Comparison of ENCODE assay signal across 9 mouse cellular contexts in the genomic region with DNA sequence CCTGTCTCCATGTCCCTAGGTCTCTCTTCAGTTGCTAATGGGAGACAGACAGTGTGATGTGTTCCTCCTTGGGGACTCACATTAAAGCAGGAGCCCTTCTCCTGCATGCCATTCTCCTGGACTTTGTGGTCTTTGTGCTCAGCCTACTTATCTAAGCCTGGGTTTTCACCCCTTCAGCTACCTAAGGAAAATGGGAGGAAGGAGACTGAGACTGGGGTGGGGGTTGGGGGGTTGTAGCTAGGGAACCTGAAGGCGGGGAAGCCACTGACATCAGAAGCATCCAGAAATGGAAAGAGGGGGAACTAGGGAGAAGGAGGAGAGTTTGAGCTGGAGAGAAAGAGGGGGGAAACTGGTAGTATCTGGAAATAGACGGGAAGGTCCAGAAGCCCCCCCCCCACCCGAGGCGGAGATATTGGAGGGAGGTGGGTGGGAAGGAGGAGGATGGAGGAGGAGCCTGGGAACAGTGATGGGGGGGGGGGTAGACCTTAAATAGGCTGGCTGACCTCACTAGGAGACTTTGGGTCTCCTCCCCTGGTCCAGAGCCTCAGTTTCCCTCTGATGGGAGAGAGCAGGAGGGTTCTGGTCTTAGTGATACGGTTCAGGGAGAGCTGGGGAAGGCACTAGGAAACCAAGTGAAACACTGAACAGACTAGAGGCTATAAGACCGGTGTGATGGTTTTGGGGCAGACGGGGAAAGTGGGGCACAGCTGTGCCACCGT. TPM values are rescaled to one million over a fixed set of nuclear protein-coding genes. Genes with fewer than 3 reads are reported as not detected.
DNase-seq lines count a peak whose midpoint lies in the region; ATAC-seq and TF ChIP-seq lines count a peak whose summit lies in the region.
"Had no signal": no experiment of that assay in that cellular context is flagged by ENCODE, and none has a peak within 500 bp of the region (broad histone marks: within the 10 kb centered on the region; RNA-seq: fewer than 3 reads in every experiment).

No protein-coding gene starts in this region.

- H3K4me3 ChIP-seq in lung, embryonic 14.5 days (ENCODE audit: low read depth, low read length) = no peak overlapping the region
- H3K4me3 ChIP-seq in intestine, postnatal 0 days (ENCODE audit: low read depth, low read length) = no peak overlapping the region

- H3K27me3 ChIP-seq in lung, embryonic 14.5 days (ENCODE audit: insufficient read depth, low read length) = peaks cover 39% of the 10 kb centered on the region; the same call in 1 of the 2 replicates
- H3K27me3 ChIP-seq in intestine, postnatal 0 days (replicated peaks; ENCODE audit: control insufficient read depth, insufficient read depth, low read length) = peaks cover 37% of the 10 kb centered on the region

- WGBS in lung, embryonic 14.5 days = 11% methylated on average over 8 of the region's 8 CpGs
- 19% methylated on average over 8 of the region's 8 CpGs for WGBS in intestine, postnatal 0 days

- no peak overlapping the region for H3K27ac ChIP-seq in lung, embryonic 14.5 days (ENCODE audit: low read depth)
- H3K27ac ChIP-seq in intestine, postnatal 0 days (ENCODE audit: low read depth, low read length) = no peak overlapping the region
- H3K27ac ChIP-seq: liver, embryonic 14.5 days had no signal

- no peak for ATAC-seq in lung, embryonic 14.5 days (ENCODE audit: insufficient read depth)
- ATAC-seq in intestine, postnatal 0 days = no peak

- H3K4me2 ChIP-seq in lung, embryonic 14.5 days = peak overlapping the region; percentile 93
- H3K4me2 ChIP-seq in intestine, postnatal 0 days (replicated peaks; ENCODE audit: low read depth) = peak overlapping the region; percentile 87

- H3K9ac ChIP-seq in lung, embryonic 14.5 days = no peak overlapping the region
- H3K9ac ChIP-seq in intestine, postnatal 0 days (ENCODE audit: low read depth, low read length) = no peak overlapping the region
- H3K9ac ChIP-seq: liver, embryonic 14.5 days had no signal

- peak; percentile 32 for DNase-seq in cerebellum, adult 11 months
- DNase-seq in cerebellum, adult 11-12 months = no peak
- DNase-seq in lung, embryonic 14.5 days = no peak
- no peak for DNase-seq in lung, postnatal 10 days
- peak; percentile 33 for DNase-seq in right cerebral cortex, postnatal 4 days
- DNase-seq in embryo, embryonic 10 days (ENCODE audit: low spot score) = no peak
- no peak for DNase-seq in lung, postnatal 4 days

- no peaks in the 10 kb centered on the region for H3K9me3 ChIP-seq in lung, embryonic 14.5 days (ENCODE audit: low read depth, low read length)
- no peaks in the 10 kb centered on the region for H3K9me3 ChIP-seq in intestine, postnatal 0 days (ENCODE audit: control insufficient read depth)

- TF ChIP-seq CTCF in lung, embryonic 14.5 days (IDR thresholded peaks at IDR 0.05; ENCODE audit: low read depth) = no peak
- TF ChIP-seq CTCF in intestine, postnatal 0 days (IDR thresholded peaks at IDR 0.05; ENCODE audit: low read depth) = no peak

- H3K36me3 ChIP-seq in lung, embryonic 14.5 days (ENCODE audit: insufficient read depth) = no peaks in the 10 kb centered on the region
- H3K36me3 ChIP-seq in intestine, postnatal 0 days (ENCODE audit: control insufficient read depth, insufficient read depth) = no peaks in the 10 kb centered on the region

- H3K4me1 ChIP-seq in lung, embryonic 14.5 days (ENCODE audit: insufficient read depth) = 0 out of 2 replicates have a peak, but pooled peaks cover 6% of the 10 kb centered on the region
- H3K4me1 ChIP-seq in intestine, postnatal 0 days (replicated peaks; ENCODE audit: control insufficient read depth, insufficient read depth, low read length) = peaks cover 4% of the 10 kb centered on the region; the same call in 1 of the 2 replicates

RNA-seq across cellular contexts. Expression of gene Gpr162, which starts 1.2 kb away (rescaled TPM):
- 0.08 and 0.30 TPM in 2 replicates for polyA plus RNA-seq in lung, embryonic 14.5 days (2014; fragmentation: Nextera tagmentation; extraction: Ambion mirVana)
- polyA plus RNA-seq in intestine, postnatal 0 days (2015; fragmentation: Nextera tagmentation; extraction: Ambion mirVana) = 0.46 and 0.64 TPM in 2 replicates

RNA-seq across cellular contexts. Expression of gene P3h3, which starts 5.0 kb away (rescaled TPM):
- polyA plus RNA-seq in lung, embryonic 14.5 days (2014; fragmentation: Nextera tagmentation; extraction: Ambion mirVana) = 29.5 and 34.3 TPM in 2 replicates
- polyA plus RNA-seq in intestine, postnatal 0 days (2015; fragmentation: Nextera tagmentation; extraction: Ambion mirVana) = 4.5 and 4.6 TPM in 2 replicates

RNA-seq across cellular contexts. Expression of gene Gnb3, which starts 22.5 kb away (rescaled TPM):
- polyA plus RNA-seq in lung, embryonic 14.5 days (2014; fragmentation: Nextera tagmentation; extraction: Ambion mirVana) = 0.24 and 0.68 TPM in 2 replicates
- 0.42 and 0.47 TPM in 2 replicates for polyA plus RNA-seq in intestine, postnatal 0 days (2015; fragmentation: Nextera tagmentation; extraction: Ambion mirVana)

RNA-seq across cellular contexts. Expression of gene Cd4, which starts 25.5 kb away (rescaled TPM):
- 0.11 TPM in 1 of 2 replicates, not detected in the other for polyA plus RNA-seq in lung, embryonic 14.5 days (2014; fragmentation: Nextera tagmentation; extraction: Ambion mirVana)
- 0.75 and 0.83 TPM in 2 replicates for polyA plus RNA-seq in intestine, postnatal 0 days (2015; fragmentation: Nextera tagmentation; extraction: Ambion mirVana)

RNA-seq across cellular contexts. Expression of gene Cdca3, which starts 33.2 kb away (rescaled TPM):
- polyA plus RNA-seq in lung, embryonic 14.5 days (2014; fragmentation: Nextera tagmentation; extraction: Ambion mirVana) = 204 and 206 TPM in 2 replicates
- 45.4 and 57.4 TPM in 2 replicates for polyA plus RNA-seq in intestine, postnatal 0 days (2015; fragmentation: Nextera tagmentation; extraction: Ambion mirVana)

Comparison
In these comparisons a context has a peak if more than half of its experiments do, and no peak if none do; other contexts are left out.
1. DNase-seq: peak in cerebellum, adult 11 months (single experiment) and right cerebral cortex, postnatal 4 days (single experiment); none in cerebellum, adult 11-12 months (single experiment), lung, embryonic 14.5 days (single experiment), lung, postnatal 10 days (single experiment), embryo, embryonic 10 days (single experiment) and lung, postnatal 4 days (0 of 2).